Mouse (Mus musculus) erythroblast, embryonic 14.5 days (primary cell): ENCODE data around the gene Reep1.

Experiments
- GATA1 ChIP-seq: IDR thresholded peaks from 2 replicates; pipeline ENCODE4 v1.6.1; 2012; ENCODE audit warnings: low read length, inconsistent platforms, mixed read lengths
- TAL1 ChIP-seq: IDR thresholded peaks from 3 replicates; pipeline ENCODE4 v1.6.1; 2012; ENCODE audit warnings: low read length, inconsistent platforms, mixed read lengths

- no peak for TF ChIP-seq GATA1
- no peak for TF ChIP-seq TAL1
Measured at GRCm38 (mm10) chr6:71734910-71735599, 27.7 kb downstream of the Reep1 start.
